In the genomic region with DNA sequence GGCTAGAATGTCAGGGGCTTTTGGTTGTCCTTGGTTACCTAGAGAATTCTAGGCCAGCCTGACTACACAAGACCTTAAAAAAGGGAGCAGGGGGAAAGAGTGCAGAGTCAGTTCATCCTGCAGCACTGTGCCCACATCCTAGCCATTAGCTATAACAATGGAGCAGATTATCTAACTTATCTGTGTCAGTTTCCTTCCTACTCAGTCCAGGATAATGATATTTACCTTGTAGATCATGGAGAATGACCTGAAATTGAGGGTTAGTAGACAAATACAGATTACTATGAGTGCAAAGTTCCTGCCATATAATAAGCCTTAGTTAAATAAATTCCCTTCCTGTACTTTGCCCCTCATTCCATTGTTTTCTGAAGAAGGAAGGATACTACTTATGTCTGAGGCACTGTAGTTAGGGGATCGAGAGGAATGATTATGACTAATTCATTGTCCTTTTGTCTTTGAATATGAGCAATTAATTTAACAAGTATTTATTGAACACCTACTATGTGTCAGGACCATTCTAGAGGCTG, we compare ENCODE assay signal across 32 mouse cellular contexts. TPM values are rescaled to one million over a fixed set of nuclear protein-coding genes. Genes with fewer than 3 reads are reported as not detected.
DNase-seq lines count a peak whose midpoint lies in the region; ATAC-seq and TF ChIP-seq lines count a peak whose summit lies in the region.
"Had no signal": no experiment of that assay in that cellular context is flagged by ENCODE, and none has a peak within 500 bp of the region (broad histone marks: within the 10 kb centered on the region; RNA-seq: fewer than 3 reads in every experiment).

No protein-coding gene starts in this region.

- no peaks in the 10 kb centered on the region for H3K27me3 ChIP-seq in intestine, embryonic 14.5 days (replicated peaks; ENCODE audit: control insufficient read depth, insufficient read depth, low read length)
- H3K27me3 ChIP-seq in intestine, postnatal 0 days (replicated peaks; ENCODE audit: control insufficient read depth, insufficient read depth, low read length), result no peaks in the 10 kb centered on the region
- no peaks in the 10 kb centered on the region for H3K27me3 ChIP-seq in liver, embryonic 11.5 days (replicated peaks; ENCODE audit: control insufficient read depth, insufficient read depth, low read length)
- H3K27me3 ChIP-seq: forebrain, embryonic 15.5 days; hindbrain, embryonic 12.5 days; hindbrain, embryonic 15.5 days had no signal

- no peak for TF ChIP-seq CTCF in intestine, postnatal 0 days (IDR thresholded peaks at IDR 0.05; ENCODE audit: low read depth)

- H3K36me3 ChIP-seq in intestine, embryonic 14.5 days (ENCODE audit: control insufficient read depth, insufficient read depth, low read length), result no peaks in the 10 kb centered on the region
- no peaks in the 10 kb centered on the region for H3K36me3 ChIP-seq in intestine, postnatal 0 days (ENCODE audit: control insufficient read depth, insufficient read depth)
- H3K36me3 ChIP-seq in liver, embryonic 11.5 days (ENCODE audit: control insufficient read depth, insufficient read depth, low read length), result no peaks in the 10 kb centered on the region
- H3K36me3 ChIP-seq: embryonic facial prominence, embryonic 10.5 days; embryonic facial prominence, embryonic 13.5 days; forebrain, embryonic 12.5 days; forebrain, embryonic 15.5 days; hindbrain, embryonic 12.5 days; hindbrain, embryonic 15.5 days had no signal

- no peak overlapping the region for H3K4me3 ChIP-seq in intestine, embryonic 14.5 days (ENCODE audit: low read depth, low read length)
- no peak overlapping the region for H3K4me3 ChIP-seq in intestine, postnatal 0 days (ENCODE audit: low read depth, low read length)
- no peak overlapping the region for H3K4me3 ChIP-seq in liver, embryonic 11.5 days (ENCODE audit: low read depth, low read length)
- H3K4me3 ChIP-seq: embryonic facial prominence, embryonic 10.5 days; embryonic facial prominence, embryonic 13.5 days; erythroblast, embryonic 14.5 days; forebrain, embryonic 12.5 days; forebrain, embryonic 15.5 days; heart, adult 2 months; hindbrain, embryonic 12.5 days; hindbrain, embryonic 15.5 days had no signal

- DNase-seq in heart, adult 11 months, result peak; percentile 49
- DNase-seq in heart, adult 8-10 months (ENCODE audit: low spot score), result no peak
- no peak for DNase-seq in intestine, embryonic 14.5 days (ENCODE audit: low spot score)
- DNase-seq in liver, embryonic 11.5 days (ENCODE audit: low spot score), result no peak
- DNase-seq: adrenal gland, adult 8-10 months; adrenal gland, postnatal 25 days; cerebellum, adult 11-12 months; cerebellum, adult 8-10 months; cerebellum, postnatal 10 days; cerebellum, postnatal 36 days; embryo, embryonic 11 days; gastrocnemius, postnatal 25 days; heart, adult 2 months had no signal

- ATAC-seq in intestine, embryonic 14.5 days (replicated peaks; ENCODE audit: low FRiP score, low TSS enrichment, low read depth), result peak; percentile 82
- ATAC-seq in intestine, postnatal 0 days, result peak; percentile 86
- no peak for ATAC-seq in megakaryocyte progenitor cell, adult 5-6 weeks (replicated peaks; ENCODE audit: poor library complexity)
- no peak for ATAC-seq in liver, embryonic 11.5 days (replicated peaks; ENCODE audit: low FRiP score)
- ATAC-seq: activated CD4-positive, CD25-positive, alpha-beta regulatory T cell, adult 4 months; forebrain, embryonic 15.5 days had no signal

- WGBS in intestine, embryonic 14.5 days, result 67% methylated on average over 1 of the region's 1 CpGs
- WGBS in intestine, postnatal 0 days, result 32% methylated on average over 1 of the region's 1 CpGs
- 76% methylated on average over 1 of the region's 1 CpGs for WGBS in liver, embryonic 11.5 days

- H3K4me2 ChIP-seq in intestine, embryonic 14.5 days (ENCODE audit: low read length), result no peak overlapping the region
- H3K4me2 ChIP-seq in intestine, postnatal 0 days (replicated peaks; ENCODE audit: low read depth), result no peak overlapping the region
- no peak overlapping the region for H3K4me2 ChIP-seq in liver, embryonic 11.5 days
- H3K4me2 ChIP-seq: embryonic facial prominence, embryonic 13.5 days; forebrain, embryonic 12.5 days; forebrain, embryonic 15.5 days; heart, embryonic 11.5 days; hindbrain, embryonic 12.5 days; hindbrain, embryonic 15.5 days had no signal

- H3K4me1 ChIP-seq in intestine, embryonic 14.5 days (replicated peaks; ENCODE audit: control insufficient read depth, insufficient read depth, low read length), result no peaks in the 10 kb centered on the region
- H3K4me1 ChIP-seq in intestine, postnatal 0 days (replicated peaks; ENCODE audit: control insufficient read depth, insufficient read depth, low read length), result 0 out of 2 replicates have a peak, but pooled peaks cover 3% of the 10 kb centered on the region
- no peaks in the 10 kb centered on the region for H3K4me1 ChIP-seq in liver, embryonic 11.5 days (replicated peaks; ENCODE audit: control insufficient read depth, insufficient read depth, low read length)
- H3K4me1 ChIP-seq: embryonic facial prominence, embryonic 13.5 days; hindbrain, embryonic 12.5 days; hindbrain, embryonic 15.5 days had no signal

- no peaks in the 10 kb centered on the region for H3K9me3 ChIP-seq in intestine, embryonic 14.5 days (ENCODE audit: control insufficient read depth, low read length)
- H3K9me3 ChIP-seq in intestine, postnatal 0 days (ENCODE audit: control insufficient read depth), result no peaks in the 10 kb centered on the region
- no peaks in the 10 kb centered on the region for H3K9me3 ChIP-seq in liver, embryonic 11.5 days (ENCODE audit: control insufficient read depth, low read length)
- H3K9me3 ChIP-seq: embryonic facial prominence, embryonic 10.5 days; embryonic facial prominence, embryonic 13.5 days; forebrain, embryonic 12.5 days; forebrain, embryonic 15.5 days; hindbrain, embryonic 12.5 days; hindbrain, embryonic 15.5 days had no signal

- H3K27ac ChIP-seq in intestine, embryonic 14.5 days (ENCODE audit: low read depth), result no peak overlapping the region
- H3K27ac ChIP-seq in intestine, postnatal 0 days (ENCODE audit: low read depth, low read length), result no peak overlapping the region
- no peak overlapping the region for H3K27ac ChIP-seq in liver, embryonic 11.5 days (ENCODE audit: low read depth, low read length)
- H3K27ac ChIP-seq: embryonic facial prominence, embryonic 10.5 days; embryonic facial prominence, embryonic 13.5 days; forebrain, embryonic 12.5 days; forebrain, embryonic 15.5 days; heart, adult 2 months; hindbrain, embryonic 12.5 days; hindbrain, embryonic 15.5 days had no signal

- no peak overlapping the region for H3K9ac ChIP-seq in intestine, embryonic 14.5 days (ENCODE audit: low read length)
- no peak overlapping the region for H3K9ac ChIP-seq in intestine, postnatal 0 days (ENCODE audit: low read depth, low read length)
- no peak overlapping the region for H3K9ac ChIP-seq in liver, embryonic 11.5 days (ENCODE audit: low read depth, low read length)
- H3K9ac ChIP-seq: embryonic facial prominence, embryonic 13.5 days; forebrain, embryonic 12.5 days; forebrain, embryonic 15.5 days; hindbrain, embryonic 12.5 days; hindbrain, embryonic 15.5 days had no signal

RNA-seq across cellular contexts. Expression of a gene that starts 23.7 kb away (rescaled TPM):
- total RNA-seq in heart, adult 8-10 months (2022), result 1 to 10 TPM in 3 of 4 experiments, under 1 TPM in 1; 0.79 to 2.5 (median 1.2) TPM
- 6.8 and 7.1 TPM in 2 replicates for polyA plus RNA-seq in intestine, embryonic 14.5 days (2014; fragmentation: Nextera tagmentation; extraction: Ambion mirVana)
- polyA plus RNA-seq in intestine, postnatal 0 days (2015; fragmentation: Nextera tagmentation; extraction: Ambion mirVana), result 4.0 and 4.5 TPM in 2 replicates
- total RNA-seq in megakaryocyte progenitor cell, adult 5-6 weeks (2015), result 3.8 and 3.9 TPM in 2 replicates
- 1.3 and 3.3 TPM in 2 replicates for total RNA-seq in megakaryocyte progenitor cell, adult 5-6 weeks (2017)
- polyA plus RNA-seq in liver, embryonic 11.5 days (2014; fragmentation: Nextera tagmentation; extraction: Ambion mirVana), result 0.87 and 1.1 TPM in 2 replicates

RNA-seq across cellular contexts. Expression of a gene that starts 25.5 kb away (rescaled TPM):
- 1 to 10 TPM; 2.6 to 5.4 (median 3.1) TPM for total RNA-seq in heart, adult 8-10 months (2022)
- 3.2 TPM in 2 replicates for polyA plus RNA-seq in intestine, embryonic 14.5 days (2014; fragmentation: Nextera tagmentation; extraction: Ambion mirVana)
- 1.7 TPM in 2 replicates for polyA plus RNA-seq in intestine, postnatal 0 days (2015; fragmentation: Nextera tagmentation; extraction: Ambion mirVana)
- total RNA-seq in megakaryocyte progenitor cell, adult 5-6 weeks (2015), result 65.0 and 67.1 TPM in 2 replicates
- total RNA-seq in megakaryocyte progenitor cell, adult 5-6 weeks (2017), result 90.8 and 94.4 TPM in 2 replicates
- polyA plus RNA-seq in liver, embryonic 11.5 days (2014; fragmentation: Nextera tagmentation; extraction: Ambion mirVana), result 11.2 and 12.7 TPM in 2 replicates

RNA-seq across cellular contexts. Expression of a gene that starts 30.9 kb away (rescaled TPM):
- not detected for total RNA-seq in heart, adult 8-10 months (2022)
- not detected in 2 replicates for polyA plus RNA-seq in intestine, embryonic 14.5 days (2014; fragmentation: Nextera tagmentation; extraction: Ambion mirVana)
- polyA plus RNA-seq in intestine, postnatal 0 days (2015; fragmentation: Nextera tagmentation; extraction: Ambion mirVana), result not detected in 2 replicates
- not detected in 2 replicates for total RNA-seq in megakaryocyte progenitor cell, adult 5-6 weeks (2015)
- not detected in 2 replicates for total RNA-seq in megakaryocyte progenitor cell, adult 5-6 weeks (2017)
- polyA plus RNA-seq in liver, embryonic 11.5 days (2014; fragmentation: Nextera tagmentation; extraction: Ambion mirVana), result not detected in 2 replicates
- total RNA-seq: adrenal gland, adult 8-10 months; adrenal gland, postnatal 25 days; ES-E14; gastrocnemius, adult 8-10 months; gastrocnemius, postnatal 25 days; heart, adult 2 months; heart, postnatal 25 days; hematopoietic stem cell, adult 5-6 weeks had no signal
- polyA plus RNA-seq: activated CD4-positive, CD25-positive, alpha-beta regulatory T cell, adult 4 months; brain, embryonic 14.5 days; cortical plate, adult 2 months; embryonic facial prominence, embryonic 10.5 days; embryonic facial prominence, embryonic 13.5 days; erythroblast, embryonic 14.5 days; forebrain, embryonic 12.5 days; forebrain, embryonic 15.5 days; heart, adult 2 months; heart, embryonic 11.5 days; heart, embryonic 14.5 days; heart, postnatal 0 days; hindbrain, embryonic 12.5 days had no signal

RNA-seq across cellular contexts. Expression of a gene that starts 48.9 kb away (rescaled TPM):
- under 1 TPM in 2 of 4 experiments, not detected in 2; 0.37 to 0.54 TPM for total RNA-seq in heart, adult 8-10 months (2022)
- not detected in 2 replicates for polyA plus RNA-seq in intestine, embryonic 14.5 days (2014; fragmentation: Nextera tagmentation; extraction: Ambion mirVana)
- polyA plus RNA-seq in intestine, postnatal 0 days (2015; fragmentation: Nextera tagmentation; extraction: Ambion mirVana), result 0.23 TPM in 1 of 2 replicates, not detected in the other
- not detected in 2 replicates for total RNA-seq in megakaryocyte progenitor cell, adult 5-6 weeks (2015)
- 0.27 TPM in 1 of 2 replicates, not detected in the other for total RNA-seq in megakaryocyte progenitor cell, adult 5-6 weeks (2017)
- 0.31 TPM in 1 of 2 replicates, not detected in the other for polyA plus RNA-seq in liver, embryonic 11.5 days (2014; fragmentation: Nextera tagmentation; extraction: Ambion mirVana)
- total RNA-seq: adrenal gland, adult 8-10 months; adrenal gland, postnatal 25 days; gastrocnemius, adult 8-10 months; gastrocnemius, postnatal 25 days; heart, adult 2 months; heart, postnatal 25 days; hematopoietic stem cell, adult 5-6 weeks had no signal
- polyA plus RNA-seq: activated CD4-positive, CD25-positive, alpha-beta regulatory T cell, adult 4 months; brain, embryonic 14.5 days; embryonic facial prominence, embryonic 10.5 days; embryonic facial prominence, embryonic 13.5 days; erythroblast, embryonic 14.5 days; forebrain, embryonic 12.5 days; forebrain, embryonic 15.5 days; hindbrain, embryonic 12.5 days; hindbrain, embryonic 15.5 days had no signal

RNA-seq across cellular contexts. Expression of a gene that starts 58.7 kb away (rescaled TPM):
- total RNA-seq in heart, adult 8-10 months (2022), result 10 to 100 TPM in 2 of 4 experiments, 1 to 10 TPM in 2; 8.7 to 15.2 (median 12.4) TPM
- polyA plus RNA-seq in intestine, embryonic 14.5 days (2014; fragmentation: Nextera tagmentation; extraction: Ambion mirVana), result 11.6 and 12.3 TPM in 2 replicates
- 6.1 and 7.8 TPM in 2 replicates for polyA plus RNA-seq in intestine, postnatal 0 days (2015; fragmentation: Nextera tagmentation; extraction: Ambion mirVana)
- not detected in 2 replicates for total RNA-seq in megakaryocyte progenitor cell, adult 5-6 weeks (2015)
- total RNA-seq in megakaryocyte progenitor cell, adult 5-6 weeks (2017), result not detected in 2 replicates
- polyA plus RNA-seq in liver, embryonic 11.5 days (2014; fragmentation: Nextera tagmentation; extraction: Ambion mirVana), result 2.1 and 2.6 TPM in 2 replicates
- total RNA-seq: hematopoietic stem cell, adult 5-6 weeks had no signal
- polyA plus RNA-seq: erythroblast, embryonic 14.5 days had no signal

Comparison
In these comparisons a context has a peak if more than half of its experiments do, and no peak if none do; other contexts are left out.
1. ATAC-seq: peak in intestine, embryonic 14.5 days (single experiment) and intestine, postnatal 0 days (single experiment); none in megakaryocyte progenitor cell, adult 5-6 weeks (single experiment) and liver, embryonic 11.5 days (single experiment).